Mouse (Mus musculus): ENCODE results near the gene Hoxa1. TPM values are rescaled to one million over a fixed set of nuclear protein-coding genes. Genes with fewer than 3 reads are reported as not detected.

Hoxa1 gene
- polyA plus RNA-seq, 2 experiments, result 0.33 to 0.47 TPM

DNA sequence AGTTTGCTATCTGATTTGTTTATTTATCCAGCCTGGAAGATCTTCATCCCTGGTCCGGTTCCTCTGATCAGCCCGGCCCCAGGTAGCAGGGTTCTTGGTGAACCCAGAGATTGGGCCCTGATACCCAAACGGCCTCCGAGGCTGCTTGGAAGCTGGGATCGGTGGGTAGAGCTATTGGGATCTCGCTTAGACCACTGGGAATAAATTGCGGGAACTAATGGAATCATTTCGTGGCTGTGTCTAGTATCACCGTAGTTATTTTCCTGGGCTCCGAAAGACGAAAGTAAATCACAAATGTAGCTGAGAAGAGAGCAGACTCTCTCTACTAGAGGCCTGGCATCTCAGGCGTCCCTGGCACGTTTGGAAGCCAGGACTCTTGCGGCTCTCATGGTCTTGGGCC is 47.1 kb upstream of the Hoxa1 start:
- H3K9me3 ChIP-seq (ENCODE audit: control insufficient read depth, low read length), result no peaks in the 10 kb centered on the region
- ATAC-seq (ENCODE audit: insufficient read depth) (no peak), DNase-seq (ENCODE audit: low read depth in 3 of 3, low spot score in 3 of 3) (no peak)
- H3K27me3 ChIP-seq (ENCODE audit: control insufficient read depth, insufficient read depth, low read length), result peaks cover 97% of the 10 kb centered on the region
- H3K4me1 ChIP-seq (replicated peaks; ENCODE audit: control insufficient read depth in 2 of 2, insufficient read depth in 2 of 2, low read length in 1 of 2), result no peaks in the 10 kb centered on the region
- H3K4me3 ChIP-seq (ENCODE audit: insufficient read depth in 1 of 2, low read depth in 2 of 2, low read length in 2 of 2), result no peak overlapping the region
- TF ChIP-seq CTCF (IDR thresholded peaks at IDR 0.05; ENCODE audit: low read depth) (no peak), EP300 (IDR thresholded peaks at IDR 0.05; ENCODE audit: low read depth) (no peak)
- 18% methylated on average over 14 of the region's 14 CpGs for WGBS (ENCODE audit: insufficient replicate concordance)
- H3K4me2 ChIP-seq (ENCODE audit: low read depth), result no peak overlapping the region
- H3K36me3 ChIP-seq (replicated peaks; ENCODE audit: control insufficient read depth, insufficient read depth, low read depth), result no peaks in the 10 kb centered on the region
- no peak overlapping the region for H3K9ac ChIP-seq (replicated peaks)
- H3K27ac ChIP-seq, result no peak overlapping the region

DNA sequence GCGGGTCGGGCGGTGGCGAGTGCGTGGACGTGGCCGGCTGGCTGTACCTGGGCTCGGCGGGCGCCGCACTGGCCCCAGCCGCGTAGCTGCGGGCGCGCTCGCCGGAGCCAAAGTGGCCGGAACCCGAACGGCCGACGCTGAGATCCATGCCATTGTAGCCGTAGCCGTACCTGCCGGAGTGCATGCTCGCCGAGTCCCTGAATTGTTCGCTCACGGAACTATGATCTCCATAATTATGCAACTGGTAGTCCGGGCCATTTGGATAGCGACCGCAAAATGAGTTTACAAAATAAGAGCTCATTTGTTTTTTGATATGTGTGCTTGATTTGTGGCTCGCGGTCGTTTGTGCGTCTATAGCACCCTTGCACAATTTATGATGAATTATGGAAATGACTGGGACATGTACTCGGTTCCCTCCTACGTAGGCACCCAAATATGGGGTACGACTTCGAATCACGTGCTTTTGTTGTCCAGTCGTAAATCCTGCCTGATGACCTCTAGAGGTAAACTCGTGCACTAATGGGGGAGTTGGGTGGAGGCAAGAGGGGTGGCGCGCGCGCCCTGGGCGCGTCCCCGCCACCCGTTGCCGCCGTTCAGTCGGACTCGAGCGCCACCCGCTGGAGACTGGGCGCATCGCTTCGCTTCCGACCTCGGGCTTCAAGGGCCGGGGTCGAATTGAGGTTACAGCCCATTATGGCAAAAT is 46.1 kb upstream of the Hoxa1 start, which contains the start of gene Hoxa5:
Hoxa5 (minus strand) TSS at position 538 of the 703 bp plus-strand sequence.
- H3K9ac ChIP-seq (replicated peaks), result no peak within 1 kb of the TSS; the same call in 1 of the 2 replicates
- peak in 2 of 3 experiments; percentile 17 to 31 for DNase-seq (ENCODE audit: low read depth in 3 of 3, low spot score in 3 of 3)
- WGBS (ENCODE audit: insufficient replicate concordance), result under 1% methylated on average over 65 of the region's 65 CpGs
- ATAC-seq (ENCODE audit: insufficient read depth), result no peak
- H3K27me3 ChIP-seq (ENCODE audit: control insufficient read depth, insufficient read depth, low read length), result peaks cover 97% of the 10 kb centered on the region
- no peaks in the 10 kb centered on the region for H3K4me1 ChIP-seq (replicated peaks; ENCODE audit: control insufficient read depth in 2 of 2, insufficient read depth in 2 of 2, low read length in 1 of 2)
- no peaks in the 10 kb centered on the region for H3K36me3 ChIP-seq (replicated peaks; ENCODE audit: control insufficient read depth, insufficient read depth, low read depth)
- peak within 1 kb of the TSS; percentile 43 for H3K4me2 ChIP-seq (ENCODE audit: low read depth)
- no peaks in the 10 kb centered on the region for H3K9me3 ChIP-seq (ENCODE audit: control insufficient read depth, low read length)
- peak within 1 kb of the TSS; percentile 44 to 47 for H3K4me3 ChIP-seq (ENCODE audit: insufficient read depth in 1 of 2, low read depth in 2 of 2, low read length in 2 of 2)
- TF ChIP-seq CTCF (IDR thresholded peaks at IDR 0.05; ENCODE audit: low read depth), result peak; percentile 67
- no peak for TF ChIP-seq EP300 (IDR thresholded peaks at IDR 0.05; ENCODE audit: low read depth)
- no peak within 1 kb of the TSS for H3K27ac ChIP-seq

DNA sequence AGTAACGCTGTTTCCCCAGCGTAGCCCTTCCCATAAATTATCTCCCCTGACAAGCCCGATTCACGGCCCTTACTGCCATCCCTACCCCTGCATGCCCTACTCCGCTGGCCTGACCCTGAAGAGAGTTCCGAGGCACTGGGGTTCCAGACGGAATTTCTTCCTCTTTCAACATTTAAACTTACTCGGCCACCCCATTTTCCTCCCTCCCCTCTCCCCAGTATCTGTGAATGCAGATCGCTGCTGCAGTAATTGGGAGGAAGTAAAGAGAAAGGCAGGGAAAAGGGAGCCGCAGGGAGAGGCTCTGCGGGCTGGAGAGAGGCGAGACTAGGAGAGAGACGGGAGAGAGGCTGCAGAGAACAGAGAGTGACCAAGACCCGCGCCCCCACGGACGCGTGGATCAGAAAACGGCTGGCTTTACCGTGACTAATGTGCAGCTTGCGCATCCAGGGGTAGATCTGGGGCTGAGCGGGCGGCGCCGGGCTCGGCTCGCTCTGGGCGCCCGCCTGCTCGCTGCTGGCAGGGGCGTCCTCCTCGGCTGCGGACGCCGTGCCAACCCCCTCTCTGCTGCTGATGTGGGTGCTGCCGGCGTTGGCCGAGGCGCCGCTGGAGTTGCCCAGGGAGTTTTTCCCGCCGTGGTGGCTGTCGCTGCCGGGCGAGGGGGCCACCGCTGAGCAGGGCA is 45.4 kb upstream of the Hoxa1 start:
- peaks cover 95% of the 10 kb centered on the region for H3K27me3 ChIP-seq (ENCODE audit: control insufficient read depth, insufficient read depth, low read length)
- no peak for ATAC-seq (ENCODE audit: insufficient read depth)
- under 1% methylated on average over 46 of the region's 46 CpGs for WGBS (ENCODE audit: insufficient replicate concordance)

DNA sequence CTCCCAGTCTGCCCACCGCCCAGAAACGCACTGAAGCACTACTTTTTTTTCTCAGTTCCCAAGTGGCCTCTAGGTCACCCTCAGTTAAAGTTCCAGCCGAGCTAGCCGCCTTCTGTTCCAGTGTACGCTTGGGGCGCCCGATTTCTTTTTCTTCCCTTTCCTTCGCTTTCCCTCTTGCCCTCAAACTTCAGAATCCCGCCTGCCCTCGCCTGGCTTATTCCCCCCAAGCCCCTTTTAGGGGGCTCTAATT is 44.9 kb upstream of the Hoxa1 start:
- WGBS (ENCODE audit: insufficient replicate concordance), result 3% methylated on average over 10 of the region's 10 CpGs
- Histone ChIP-seq H3K9ac (replicated peaks) (no peak overlapping the region), H3K27ac (no peak overlapping the region), H3K4me1 (replicated peaks; ENCODE audit: control insufficient read depth in 2 of 2, insufficient read depth in 2 of 2, low read length in 1 of 2) (no peaks in the 10 kb centered on the region), H3K9me3 (ENCODE audit: control insufficient read depth, low read length) (no peaks in the 10 kb centered on the region), H3K27me3 (ENCODE audit: control insufficient read depth, insufficient read depth, low read length) (peaks cover 95% of the 10 kb centered on the region), H3K4me3 (ENCODE audit: insufficient read depth in 1 of 2, low read depth in 2 of 2, low read length in 2 of 2) (peak overlapping the region in 1 of 2 experiments; percentile 44; a peak in 2 of 4 replicates), H3K4me2 (ENCODE audit: low read depth) (peak overlapping the region; percentile 43), H3K36me3 (replicated peaks; ENCODE audit: control insufficient read depth, insufficient read depth, low read depth) (no peaks in the 10 kb centered on the region)
- no peak for TF ChIP-seq CTCF (IDR thresholded peaks at IDR 0.05; ENCODE audit: low read depth)
- no peak for TF ChIP-seq EP300 (IDR thresholded peaks at IDR 0.05; ENCODE audit: low read depth)
- ATAC-seq (ENCODE audit: insufficient read depth) (no peak), DNase-seq (ENCODE audit: low read depth in 3 of 3, low spot score in 3 of 3) (no peak)

More for the DNA sequence above, 45.4 kb upstream of the Hoxa1 start:
- no peak overlapping the region for H3K27ac ChIP-seq
- peak overlapping the region; percentile 44 to 47 for H3K4me3 ChIP-seq (ENCODE audit: insufficient read depth in 1 of 2, low read depth in 2 of 2, low read length in 2 of 2)
- no peaks in the 10 kb centered on the region for H3K9me3 ChIP-seq (ENCODE audit: control insufficient read depth, low read length)
- DNase-seq (ENCODE audit: low read depth in 3 of 3, low spot score in 3 of 3), result no peak
- no peaks in the 10 kb centered on the region for H3K36me3 ChIP-seq (replicated peaks; ENCODE audit: control insufficient read depth, insufficient read depth, low read depth)
- no peak overlapping the region; the same call in 1 of the 2 replicates for H3K9ac ChIP-seq (replicated peaks)
- no peak for TF ChIP-seq CTCF (IDR thresholded peaks at IDR 0.05; ENCODE audit: low read depth)
- TF ChIP-seq EP300 (IDR thresholded peaks at IDR 0.05; ENCODE audit: low read depth), result no peak
- no peaks in the 10 kb centered on the region for H3K4me1 ChIP-seq (replicated peaks; ENCODE audit: control insufficient read depth in 2 of 2, insufficient read depth in 2 of 2, low read length in 1 of 2)
- H3K4me2 ChIP-seq (ENCODE audit: low read depth), result peak overlapping the region; percentile 43

DNA sequence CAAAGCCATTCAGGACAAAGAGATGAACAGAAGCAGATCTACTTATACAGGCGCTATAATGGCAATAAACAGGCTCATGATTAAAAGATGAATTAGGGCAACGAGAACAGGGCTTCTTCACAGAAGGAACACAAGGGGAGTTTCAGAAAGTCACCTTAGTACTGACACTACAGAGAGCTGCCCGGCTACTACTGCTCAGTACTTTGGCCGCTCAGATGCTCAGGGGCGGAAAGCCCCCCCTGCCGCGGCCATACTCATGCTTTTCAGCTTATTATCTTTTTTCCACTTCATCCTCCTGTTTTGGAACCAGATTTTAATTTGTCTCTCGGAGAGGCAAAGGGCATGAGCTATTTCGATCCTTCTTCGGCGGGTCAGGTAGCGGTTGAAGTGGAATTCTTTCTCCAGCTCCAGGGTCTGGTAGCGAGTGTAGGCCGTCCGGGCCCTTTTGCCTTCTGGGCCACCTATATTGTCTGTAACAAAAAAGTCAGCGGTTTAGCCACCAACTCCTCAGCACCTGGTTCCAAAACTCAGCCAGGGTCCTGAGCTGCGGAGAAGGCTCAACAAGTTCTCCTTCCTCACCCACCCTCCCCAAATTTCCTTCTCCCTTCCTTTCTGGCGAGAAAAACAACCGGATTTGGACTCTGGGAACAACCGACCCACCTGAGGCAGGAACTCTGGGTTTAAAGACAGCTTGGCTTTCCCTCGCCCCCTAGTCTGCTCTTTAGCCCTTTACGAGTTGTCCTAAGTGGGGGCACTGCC is 44.4 kb upstream of the Hoxa1 start:
- no peak overlapping the region for H3K27ac ChIP-seq

More for the DNA sequence above, 44.4 kb upstream of the Hoxa1 start:
- peak overlapping the region in 1 of 2 experiments; percentile 27; a peak in 1 of 4 replicates for H3K4me3 ChIP-seq (ENCODE audit: insufficient read depth in 1 of 2, low read depth in 2 of 2, low read length in 2 of 2)
- DNase-seq (ENCODE audit: low read depth in 3 of 3, low spot score in 3 of 3) (no peak), ATAC-seq (ENCODE audit: insufficient read depth) (no peak)
- H3K27me3 ChIP-seq (ENCODE audit: control insufficient read depth, insufficient read depth, low read length), result peaks cover 97% of the 10 kb centered on the region
- WGBS (ENCODE audit: insufficient replicate concordance), result 27% methylated on average over 22 of the region's 22 CpGs
- H3K9ac ChIP-seq (replicated peaks), result no peak overlapping the region
- TF ChIP-seq CTCF (IDR thresholded peaks at IDR 0.05; ENCODE audit: low read depth), result no peak
- no peak for TF ChIP-seq EP300 (IDR thresholded peaks at IDR 0.05; ENCODE audit: low read depth)
- no peak overlapping the region for H3K4me2 ChIP-seq (ENCODE audit: low read depth)
- no peaks in the 10 kb centered on the region for H3K4me1 ChIP-seq (replicated peaks; ENCODE audit: control insufficient read depth in 2 of 2, insufficient read depth in 2 of 2, low read length in 1 of 2)
- H3K9me3 ChIP-seq (ENCODE audit: control insufficient read depth, low read length), result no peaks in the 10 kb centered on the region
- no peaks in the 10 kb centered on the region for H3K36me3 ChIP-seq (replicated peaks; ENCODE audit: control insufficient read depth, insufficient read depth, low read depth)
